8 mouse cellular contexts compared by ENCODE assay signal in the genomic region with DNA sequence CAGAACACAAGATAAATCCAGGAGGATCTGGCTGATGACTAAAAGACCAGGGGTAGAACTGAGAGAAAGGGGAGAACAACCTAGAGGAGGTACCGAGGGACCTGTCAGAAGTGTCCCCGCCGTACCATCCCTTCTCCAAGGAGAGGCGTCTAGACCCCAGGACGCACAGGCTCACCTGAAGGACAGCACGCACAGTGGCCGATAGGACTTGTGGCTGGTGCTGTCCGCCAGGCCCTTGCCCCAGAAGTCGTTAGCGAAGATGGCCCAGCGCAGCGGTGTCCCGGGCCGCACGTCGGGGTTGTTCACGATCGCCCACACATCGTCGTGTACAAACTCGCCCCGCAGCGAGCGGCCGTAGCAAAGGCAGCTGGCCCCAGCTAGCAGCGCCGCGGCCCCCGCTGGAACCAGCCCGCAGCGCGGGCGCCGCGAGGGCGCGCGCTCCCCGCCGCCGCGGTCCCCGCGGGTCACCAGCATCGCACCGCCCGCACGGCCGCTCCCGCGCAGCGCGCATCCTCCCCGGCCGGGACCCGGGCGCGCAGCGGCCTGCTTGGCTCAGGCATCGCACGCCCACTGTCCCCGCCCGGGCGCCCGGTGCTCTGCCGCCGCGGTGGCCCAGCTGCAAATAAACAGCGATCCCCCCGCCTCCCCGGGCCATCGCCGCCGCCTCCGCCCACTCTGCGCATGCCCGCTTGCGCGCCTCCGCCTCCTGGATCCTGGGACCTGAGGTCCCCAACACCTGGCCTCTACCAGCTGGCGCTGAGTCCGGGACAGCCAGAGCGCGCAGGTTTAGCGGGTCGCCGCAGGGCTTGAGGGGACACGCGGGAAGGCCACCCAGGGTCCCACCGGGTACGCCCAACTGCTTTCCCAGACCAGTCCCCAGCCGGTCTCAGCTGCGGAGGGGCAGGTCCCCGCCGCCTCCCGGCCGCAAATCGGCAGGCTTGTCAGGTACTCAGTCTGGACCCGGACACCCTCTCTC. TPM values are rescaled to one million over a fixed set of nuclear protein-coding genes. Genes with fewer than 3 reads are reported as not detected.
DNase-seq lines count a peak whose midpoint lies in the region; ATAC-seq lines count a peak whose summit lies in the region.

A gene (minus strand): TSS at position 664 of the 976 bp plus-strand sequence.

- ATAC-seq in hematopoietic stem cell, adult 5-6 weeks (replicated peaks in 1 of 2; ENCODE audit: insufficient read depth in 1 of 2, low FRiP score in 2 of 2, low TSS enrichment in 1 of 2, low read depth in 1 of 2, poor library complexity in 2 of 2, severe bottlenecking in 2 of 2) = peak; percentile 35 to 43; a peak in 3 of 4 replicates

- DNase-seq in ES-CJ7 (ENCODE audit: low read depth, low spot score) = peak; percentile 73
- DNase-seq in cerebellum, adult 9-10 months = peak; percentile 11
- DNase-seq in frontal cortex, postnatal 10 days (ENCODE audit: low spot score in 2 of 2) = peak; percentile 45 to 69
- peak; percentile 66 to 80 for DNase-seq in layer of hippocampus, postnatal 10 days (ENCODE audit: low spot score in 2 of 2)
- peak; percentile 83 for DNase-seq in lung, postnatal 10 days
- peak; percentile 80 for DNase-seq in retina, postnatal 1 day
- peak; percentile 66 to 68 for DNase-seq in urinary bladder, adult 18-20 months (ENCODE audit: low spot score in 2 of 2)

RNA-seq across cellular contexts. Expression of the gene that starts here (rescaled TPM):
- 0.55 and 1.1 TPM in 2 replicates for total RNA-seq in hematopoietic stem cell, adult 5-6 weeks (2017)
- 10 to 100 TPM; 19.7 to 24.2 TPM for total RNA-seq in layer of hippocampus, postnatal 10 days (2021)

Comparison
In these comparisons a context has a peak if more than half of its experiments do, and no peak if none do; other contexts are left out.
1. Peak in every context shown above with its lines: DNase-seq and ATAC-seq.
2. RNA of the gene that starts here (total RNA-seq): 19.7 to 24.2 TPM in layer of hippocampus, postnatal 10 days; 0.55 to 1.1 TPM in hematopoietic stem cell, adult 5-6 weeks; every median in the first group is over 10 times any median in the second.
3. DNase-seq: peak in every context shown above with its lines; median percentile 83 in lung, postnatal 10 days; 80 in retina, postnatal 1 day; 73 in ES-CJ7; 73 in layer of hippocampus, postnatal 10 days; 67 in urinary bladder, adult 18-20 months; 57 in frontal cortex, postnatal 10 days; 11 in cerebellum, adult 9-10 months.